Mouse (Mus musculus): ENCODE measurements around the gene Bpgm. TPM values are rescaled to one million over a fixed set of nuclear protein-coding genes. Genes with fewer than 3 reads are reported as not detected.

Gene Bpgm
- 84.8 and 92.6 TPM in 2 replicates for polyA plus RNA-seq (2015; fragmentation: Nextera tagmentation; extraction: Ambion mirVana)

DNA sequence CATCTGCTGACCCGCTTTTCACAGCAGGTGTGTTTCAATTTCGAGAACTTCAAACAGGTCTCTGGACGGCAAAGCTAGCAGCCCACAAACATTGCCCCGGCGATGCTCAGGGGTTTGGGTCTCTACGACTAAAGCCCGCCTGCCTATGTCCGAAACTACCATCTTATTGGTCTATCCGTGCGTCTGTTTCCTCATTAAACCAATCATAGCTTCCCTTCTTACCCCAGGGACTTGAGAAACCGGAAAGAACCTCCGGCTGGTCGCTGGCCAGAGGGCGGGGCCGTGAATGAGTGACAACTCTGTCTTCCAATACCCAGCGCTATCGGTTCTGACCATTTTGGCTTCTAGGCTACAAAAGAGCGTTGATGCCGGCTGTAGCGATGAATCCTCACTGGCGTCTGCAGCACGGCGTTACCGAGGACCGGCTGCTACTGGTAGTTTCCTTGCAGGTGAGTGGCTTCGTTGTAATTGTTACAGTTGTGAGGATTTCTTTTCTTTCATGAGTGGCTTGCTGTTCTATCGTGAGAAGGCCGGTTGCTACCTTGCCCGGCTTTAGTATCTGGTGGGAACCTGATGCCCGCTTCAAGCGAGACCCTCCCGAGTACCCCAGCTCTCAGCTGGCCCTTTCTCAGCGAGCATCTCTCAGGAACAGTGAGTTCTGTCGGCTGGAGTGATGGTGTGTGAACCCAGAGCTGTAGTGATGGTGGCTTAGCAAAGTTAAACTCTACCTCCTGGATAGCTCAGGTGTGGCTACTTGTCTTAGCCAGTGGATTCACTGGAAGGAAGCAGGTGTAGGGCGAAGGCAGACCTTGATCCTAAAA is at the start of gene Bpgm:
TSS of gene Bpgm (plus strand) at position 234 of the 821 bp plus-strand sequence.
- Histone ChIP-seq H3K9me3 (no peaks in the 10 kb centered on the region), H3K4me1 (replicated peaks) (peaks cover 39% of the 10 kb centered on the region), H3K9ac (peak within 1 kb of the TSS; percentile 75), H3K27me3 (no peaks in the 10 kb centered on the region), H3K36me3 (no peaks in the 10 kb centered on the region), H3K4me3 (peak within 1 kb of the TSS; percentile 65), H3K27ac (replicated peaks) (peak within 1 kb of the TSS; percentile 84), H3K4me2 (peak within 1 kb of the TSS; percentile 85)
- under 1% methylated on average over 35 of the region's 35 CpGs for WGBS
- ATAC-seq (ENCODE audit: low FRiP score, low read depth) = peak; percentile 99

DNA sequence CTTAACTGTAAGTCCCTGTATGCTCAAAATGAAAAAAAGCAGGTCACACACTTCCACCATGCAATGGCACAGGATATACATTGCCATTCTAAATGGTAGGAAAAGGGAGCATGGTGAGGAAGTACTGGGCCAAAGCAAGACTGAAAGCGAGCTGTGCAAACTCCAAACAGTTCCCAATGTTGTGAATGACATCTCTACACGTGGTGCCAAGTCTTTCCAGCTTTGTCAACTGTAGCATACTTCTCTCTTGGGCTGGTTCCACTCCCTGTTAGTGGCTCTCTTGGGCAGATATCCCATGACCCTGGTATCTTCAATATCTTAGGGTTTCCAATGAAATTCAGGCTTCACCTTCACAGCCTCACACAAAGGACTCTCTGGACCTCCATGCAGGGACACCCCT is 37.0 kb upstream of the Bpgm start:
- H3K4me1 ChIP-seq (replicated peaks) = no peaks in the 10 kb centered on the region
- H3K27me3 ChIP-seq = no peaks in the 10 kb centered on the region
- H3K27ac ChIP-seq (replicated peaks) = no peak overlapping the region
- ATAC-seq (ENCODE audit: low FRiP score, low read depth) = no peak
- no peaks in the 10 kb centered on the region for H3K9me3 ChIP-seq
- no peaks in the 10 kb centered on the region for H3K36me3 ChIP-seq
- 66% methylated on average over 2 of the region's 2 CpGs for WGBS
- H3K4me3 ChIP-seq = no peak overlapping the region
- no peak overlapping the region for H3K9ac ChIP-seq
- H3K4me2 ChIP-seq = no peak overlapping the region

DNA sequence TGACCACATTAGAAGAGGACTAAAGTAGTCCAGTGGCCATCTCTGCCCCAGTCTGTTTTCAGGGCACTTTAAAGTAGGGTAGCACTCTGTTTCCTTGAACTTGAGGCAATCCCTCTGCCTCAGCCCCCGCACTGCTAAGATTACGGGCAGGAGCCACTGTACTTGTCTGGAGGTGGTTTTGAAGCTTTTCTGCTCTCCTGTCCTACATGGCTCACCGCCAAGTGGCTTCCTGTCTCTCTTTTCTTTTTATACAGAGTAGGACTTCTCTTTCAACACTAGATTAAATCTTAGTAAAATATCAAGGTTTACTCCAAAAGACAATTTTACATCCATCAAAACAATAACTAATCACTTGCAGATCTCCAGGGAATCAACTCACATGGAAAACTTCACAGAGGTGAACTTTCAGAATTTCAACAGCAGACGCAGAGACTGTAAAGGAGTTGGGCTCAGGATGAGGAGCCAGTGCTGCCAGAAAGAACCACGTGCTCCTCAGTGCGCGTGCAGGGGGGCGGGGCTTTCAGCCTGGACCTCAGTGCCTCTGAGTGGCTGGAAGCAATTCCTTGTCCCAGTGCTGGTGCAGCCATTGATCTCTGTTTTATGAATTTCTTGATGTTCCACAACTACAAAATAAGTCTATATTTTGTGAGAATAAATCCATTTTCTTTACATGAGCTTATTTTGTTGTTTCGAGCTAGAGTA is 34.3 kb upstream of the Bpgm start:
- Histone ChIP-seq H3K4me2 (no peak overlapping the region), H3K9me3 (no peaks in the 10 kb centered on the region), H3K4me1 (replicated peaks) (no peaks in the 10 kb centered on the region), H3K27me3 (no peaks in the 10 kb centered on the region), H3K4me3 (no peak overlapping the region), H3K27ac (replicated peaks) (no peak overlapping the region), H3K36me3 (no peaks in the 10 kb centered on the region), H3K9ac (no peak overlapping the region)
- WGBS = 74% methylated on average over 9 of the region's 9 CpGs
- no peak for ATAC-seq (ENCODE audit: low FRiP score, low read depth)

- no peaks in the 10 kb centered on the region for H3K9me3 ChIP-seq
- H3K27me3 ChIP-seq = no peaks in the 10 kb centered on the region
- 76% methylated on average over 2 of the region's 2 CpGs for WGBS
- no peak overlapping the region for H3K27ac ChIP-seq (replicated peaks)
- H3K4me2 ChIP-seq = no peak overlapping the region
- H3K4me1 ChIP-seq (replicated peaks) = no peaks in the 10 kb centered on the region
- no peak for ATAC-seq (ENCODE audit: low FRiP score, low read depth)
- H3K9ac ChIP-seq = no peak overlapping the region
- no peaks in the 10 kb centered on the region for H3K36me3 ChIP-seq
- no peak overlapping the region for H3K4me3 ChIP-seq
These were observed 32.2 kb upstream of the Bpgm start for GRCm38 (mm10) chr6:34443791-34444190.

- Histone ChIP-seq H3K36me3 (no peaks in the 10 kb centered on the region), H3K9me3 (no peaks in the 10 kb centered on the region), H3K4me1 (replicated peaks) (no peaks in the 10 kb centered on the region), H3K27ac (replicated peaks) (no peak overlapping the region), H3K9ac (no peak overlapping the region), H3K4me3 (no peak overlapping the region), H3K27me3 (no peaks in the 10 kb centered on the region), H3K4me2 (no peak overlapping the region)
- ATAC-seq (ENCODE audit: low FRiP score, low read depth) = no peak
- WGBS = 8% methylated on average over 2 of the region's 2 CpGs
These were observed 28.0 kb upstream of the Bpgm start for GRCm38 (mm10) chr6:34447961-34448360.

GRCm38 (mm10) chr6:34448696-34449095 is 27.3 kb upstream of the Bpgm start:
- Histone ChIP-seq H3K27me3 (no peaks in the 10 kb centered on the region), H3K4me3 (no peak overlapping the region), H3K4me2 (no peak overlapping the region), H3K9ac (no peak overlapping the region), H3K36me3 (no peaks in the 10 kb centered on the region), H3K4me1 (replicated peaks) (no peaks in the 10 kb centered on the region), H3K27ac (replicated peaks) (no peak overlapping the region), H3K9me3 (no peaks in the 10 kb centered on the region)
- ATAC-seq (ENCODE audit: low FRiP score, low read depth) = no peak
- WGBS = 84% methylated on average over 1 of the region's 1 CpGs

GRCm38 (mm10) chr6:34452963-34453770 is 22.8 kb upstream of the Bpgm start:
- no peaks in the 10 kb centered on the region for H3K27me3 ChIP-seq
- no peak for ATAC-seq (ENCODE audit: low FRiP score, low read depth)
- H3K9ac ChIP-seq = no peak overlapping the region
- H3K4me3 ChIP-seq = no peak overlapping the region
- 71% methylated on average over 7 of the region's 7 CpGs for WGBS
- no peaks in the 10 kb centered on the region for H3K36me3 ChIP-seq
- H3K4me2 ChIP-seq = no peak overlapping the region
- no peaks in the 10 kb centered on the region for H3K9me3 ChIP-seq
- H3K4me1 ChIP-seq (replicated peaks) = no peaks in the 10 kb centered on the region
- no peak overlapping the region for H3K27ac ChIP-seq (replicated peaks)

DNA sequence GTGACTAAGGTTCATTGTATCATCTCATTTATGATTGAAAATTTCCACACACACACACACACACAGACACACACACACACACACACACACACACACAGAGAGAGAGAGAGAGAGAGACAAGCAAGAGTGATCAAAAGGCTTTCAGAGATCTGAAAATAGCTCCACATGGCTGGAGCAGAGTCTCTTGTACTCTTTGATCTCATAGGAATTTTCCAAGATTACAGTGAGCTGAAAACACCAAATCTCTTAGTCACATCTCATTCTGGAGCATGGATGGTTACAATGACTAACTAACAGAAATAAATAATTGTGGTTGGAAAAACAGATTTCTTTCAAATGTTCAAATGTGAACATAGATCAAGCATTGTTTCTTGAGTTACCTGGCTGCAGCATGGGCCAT is 16.6 kb upstream of the Bpgm start:
- Histone ChIP-seq H3K27me3 (no peaks in the 10 kb centered on the region), H3K36me3 (no peaks in the 10 kb centered on the region), H3K27ac (replicated peaks) (no peak overlapping the region), H3K4me2 (no peak overlapping the region), H3K9me3 (no peaks in the 10 kb centered on the region), H3K9ac (no peak overlapping the region), H3K4me3 (no peak overlapping the region), H3K4me1 (replicated peaks) (no peaks in the 10 kb centered on the region)
- no peak for ATAC-seq (ENCODE audit: low FRiP score, low read depth)

- no peak overlapping the region for H3K4me3 ChIP-seq
- H3K4me2 ChIP-seq = no peak overlapping the region
- ATAC-seq (ENCODE audit: low FRiP score, low read depth) = no peak
- no peaks in the 10 kb centered on the region for H3K4me1 ChIP-seq (replicated peaks)
- no peaks in the 10 kb centered on the region for H3K36me3 ChIP-seq
- no peaks in the 10 kb centered on the region for H3K27me3 ChIP-seq
- H3K9ac ChIP-seq = no peak overlapping the region
- H3K27ac ChIP-seq (replicated peaks) = no peak overlapping the region
- WGBS = 71% methylated on average over 4 of the region's 4 CpGs
- no peaks in the 10 kb centered on the region for H3K9me3 ChIP-seq
These were observed 15.4 kb upstream of the Bpgm start for GRCm38 (mm10) chr6:34460651-34461050.

- Histone ChIP-seq H3K27ac (replicated peaks) (no peak overlapping the region), H3K4me1 (replicated peaks) (no peaks in the 10 kb centered on the region), H3K27me3 (no peaks in the 10 kb centered on the region), H3K4me2 (no peak overlapping the region), H3K36me3 (no peaks in the 10 kb centered on the region), H3K9ac (no peak overlapping the region), H3K4me3 (no peak overlapping the region), H3K9me3 (no peaks in the 10 kb centered on the region)
- no peak for ATAC-seq (ENCODE audit: low FRiP score, low read depth)
- WGBS = 93% methylated on average over 4 of the region's 4 CpGs
These were observed 12.4 kb upstream of the Bpgm start for GRCm38 (mm10) chr6:34463582-34463981.

DNA sequence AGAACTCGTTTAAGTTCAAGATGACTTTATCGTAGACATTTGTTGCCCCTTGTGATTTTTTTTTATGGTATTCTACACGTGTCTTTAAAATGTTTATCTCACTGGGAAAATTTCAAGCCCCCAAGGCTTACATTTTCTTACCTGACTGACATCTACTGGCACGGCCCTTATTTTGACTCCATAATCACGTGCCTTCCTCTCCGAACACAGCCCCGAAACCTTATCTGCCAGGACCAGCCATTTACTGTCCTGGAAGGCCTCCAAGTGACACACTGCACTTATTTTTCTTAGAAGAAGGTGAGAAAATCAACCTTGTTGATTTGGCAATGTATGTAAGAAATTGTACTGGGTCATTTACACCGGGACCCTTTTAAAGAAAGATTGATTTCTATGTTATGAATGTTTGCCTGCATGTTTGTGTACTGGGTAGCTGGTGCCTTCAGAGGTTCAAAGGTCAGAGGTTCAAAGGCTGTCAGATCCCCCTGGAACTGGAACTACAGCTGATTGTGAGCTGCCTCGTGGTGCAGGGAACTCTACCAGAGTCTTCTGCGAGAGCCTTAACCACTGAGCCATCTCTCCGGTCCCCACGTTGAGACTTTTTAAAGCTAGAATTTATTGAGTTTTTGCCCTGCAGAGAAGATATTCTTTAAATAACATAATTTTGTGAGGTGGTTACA is 4.4 kb upstream of the Bpgm start:
- no peak overlapping the region for H3K4me2 ChIP-seq
- H3K9ac ChIP-seq = no peak overlapping the region
- H3K27ac ChIP-seq (replicated peaks) = no peak overlapping the region
- no peaks in the 10 kb centered on the region for H3K27me3 ChIP-seq
- no peaks in the 10 kb centered on the region for H3K36me3 ChIP-seq
- no peaks in the 10 kb centered on the region for H3K9me3 ChIP-seq
- ATAC-seq (ENCODE audit: low FRiP score, low read depth) = no peak
- no peak overlapping the region for H3K4me3 ChIP-seq
- WGBS = 86% methylated on average over 12 of the region's 12 CpGs
- peaks cover 5% of the 10 kb centered on the region for H3K4me1 ChIP-seq (replicated peaks)

Measured in hindbrain, embryonic 15.5 days (tissue).